Mouse (Mus musculus) thymus, adult 2 months (tissue): Measurements from ENCODE around the gene Cnn2.

Experiments used
- CTCF ChIP-seq: fragments of 200-500 bp; IDR thresholded peaks from 2 replicates; pipeline ENCODE4 v1.5.1; 2012; ENCODE audit warnings: mild to moderate bottlenecking, control low read depth, low read length, moderate library complexity, borderline replicate concordance; ENCODE audit not compliant: control insufficient read depth, poor library complexity, insufficient read depth; ENCODE audit errors: extremely low read depth
- POLR2A ChIP-seq: fragments of 200-500 bp; IDR thresholded peaks from 2 replicates; pipeline ENCODE4 v1.6.1; 2012; ENCODE audit warnings: mild to moderate bottlenecking, low read length, control low read depth, moderate library complexity; ENCODE audit not compliant: control insufficient read depth, poor library complexity, insufficient read depth; ENCODE audit errors: extremely low read depth

GRCm38 (mm10) chr10:80028521-80028846 is 40.1 kb downstream of the Cnn2 start:
- no peak for TF ChIP-seq CTCF
- TF ChIP-seq POLR2A, result no peak
